Mouse (Mus musculus): ENCODE measurements around the gene Slc38a9.

DNA sequence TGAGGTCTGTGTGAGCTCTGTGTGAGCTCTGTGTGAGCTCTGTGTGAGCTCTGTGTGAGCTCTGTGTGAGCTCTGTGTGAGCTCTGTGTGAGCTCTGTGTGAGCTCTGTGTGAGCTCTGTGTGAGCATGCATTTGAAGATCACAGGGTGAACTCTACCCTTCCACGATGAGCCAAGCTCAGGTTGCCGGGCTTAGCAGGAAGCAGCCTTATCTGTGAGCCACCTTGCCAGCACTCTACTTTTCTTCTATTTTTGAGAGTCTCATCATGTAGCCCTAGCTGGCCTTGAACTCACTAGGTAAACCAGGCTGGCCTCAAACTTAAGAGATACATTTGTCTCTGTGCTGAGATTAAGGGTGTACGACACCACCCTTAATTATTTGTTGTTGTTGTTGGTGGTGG is 24.1 kb upstream of the Slc38a9 start:
- no peak for TF ChIP-seq CTCF (IDR thresholded peaks at IDR 0.05; ENCODE audit: borderline replicate concordance, control insufficient read depth, extremely low read depth, insufficient read depth, low read length, poor library complexity)
- TF ChIP-seq POLR2A (IDR thresholded peaks at IDR 0.05; ENCODE audit: control insufficient read depth, extremely low read depth, insufficient read depth, low read length, poor library complexity): no peak
